Mouse (Mus musculus): Measurements from ENCODE around the gene Rhof.

DNA sequence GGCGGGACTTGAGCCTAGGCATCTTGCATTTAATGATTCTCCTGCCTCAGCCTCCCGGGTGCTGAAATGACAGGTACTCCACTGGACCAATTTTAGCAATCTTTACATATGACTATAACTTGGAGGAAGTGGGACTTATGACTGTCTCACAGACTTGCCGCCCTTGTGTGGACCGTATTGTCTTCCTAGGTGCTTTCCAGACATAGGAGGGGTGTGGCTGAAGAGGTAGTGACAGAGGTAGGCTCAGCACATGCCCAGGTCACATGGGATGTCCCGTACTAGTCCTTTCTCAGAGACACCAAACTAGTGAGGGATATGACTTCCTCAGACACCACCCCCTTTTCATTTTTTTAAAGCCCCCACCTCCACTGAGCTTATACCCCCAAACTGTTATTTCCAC, 46.3 kb upstream of the Rhof start:
- TF ChIP-seq CTCF (IDR thresholded peaks at IDR 0.05; ENCODE audit: low read depth, low read length) (no peak), GATA1 (IDR thresholded peaks at IDR 0.05; ENCODE audit: borderline replicate concordance, low read length) (no peak), POLR2AphosphoS5 (IDR thresholded peaks at IDR 0.05; ENCODE audit: insufficient replicate concordance, low read depth, low read length) (no peak)

All from G1E (cell line).